Mouse (Mus musculus) cerebral cortex, adult 2 months (tissue): ENCODE data around the gene Sparc.

Experiments
- WGBS: fragments of 180-500 bp; shearing (Covaris S2); methylation state at CpG from one replicate; pipeline ENCODE4 v1.1.7; 2018; 5-methylcytosine and 5-hydroxymethylcytosine counted together

Sparc gene

DNA sequence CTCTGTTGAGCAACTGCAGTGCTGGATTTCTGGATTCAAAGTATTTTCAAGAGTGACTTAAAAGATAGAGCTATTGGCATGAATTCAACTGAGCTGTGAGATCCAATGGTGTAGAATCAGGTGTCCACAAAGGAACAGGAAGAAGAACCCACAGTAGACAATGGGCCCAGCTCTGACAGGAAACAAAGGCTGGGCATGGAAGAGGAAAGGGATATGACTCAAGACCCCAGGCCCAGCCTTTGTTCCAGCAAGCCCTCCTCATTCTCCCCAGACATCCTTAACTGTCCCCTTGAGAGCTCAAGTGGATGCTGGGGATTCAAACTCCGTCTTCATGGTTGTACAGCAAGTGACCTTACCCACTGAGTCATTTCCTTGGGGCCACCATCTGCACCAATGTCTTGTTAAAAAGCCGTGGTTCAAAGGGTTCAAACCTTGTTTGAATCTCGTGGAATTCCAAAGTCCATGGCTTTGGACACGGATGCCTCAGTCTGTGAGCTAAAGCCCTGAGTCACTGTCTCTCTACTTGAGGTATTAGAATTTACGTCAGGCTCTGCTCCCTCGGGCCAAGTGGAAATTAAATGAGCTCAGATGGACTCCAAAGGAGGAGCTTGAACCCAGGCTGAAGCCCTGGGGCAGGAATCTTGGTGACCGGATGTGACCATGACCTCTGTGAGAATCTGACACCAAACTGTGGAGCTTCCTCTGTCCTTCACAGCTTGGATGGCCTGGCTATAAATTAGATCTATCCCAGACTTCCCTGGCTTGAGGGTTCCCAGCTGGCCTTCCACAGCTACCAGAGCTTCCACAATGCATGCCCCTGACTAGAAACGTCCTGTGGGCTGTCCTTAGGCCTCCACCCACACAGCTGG, 17.1 kb downstream of the Sparc start:
- WGBS, result 71% methylated on average over 8 of the region's 8 CpGs

DNA sequence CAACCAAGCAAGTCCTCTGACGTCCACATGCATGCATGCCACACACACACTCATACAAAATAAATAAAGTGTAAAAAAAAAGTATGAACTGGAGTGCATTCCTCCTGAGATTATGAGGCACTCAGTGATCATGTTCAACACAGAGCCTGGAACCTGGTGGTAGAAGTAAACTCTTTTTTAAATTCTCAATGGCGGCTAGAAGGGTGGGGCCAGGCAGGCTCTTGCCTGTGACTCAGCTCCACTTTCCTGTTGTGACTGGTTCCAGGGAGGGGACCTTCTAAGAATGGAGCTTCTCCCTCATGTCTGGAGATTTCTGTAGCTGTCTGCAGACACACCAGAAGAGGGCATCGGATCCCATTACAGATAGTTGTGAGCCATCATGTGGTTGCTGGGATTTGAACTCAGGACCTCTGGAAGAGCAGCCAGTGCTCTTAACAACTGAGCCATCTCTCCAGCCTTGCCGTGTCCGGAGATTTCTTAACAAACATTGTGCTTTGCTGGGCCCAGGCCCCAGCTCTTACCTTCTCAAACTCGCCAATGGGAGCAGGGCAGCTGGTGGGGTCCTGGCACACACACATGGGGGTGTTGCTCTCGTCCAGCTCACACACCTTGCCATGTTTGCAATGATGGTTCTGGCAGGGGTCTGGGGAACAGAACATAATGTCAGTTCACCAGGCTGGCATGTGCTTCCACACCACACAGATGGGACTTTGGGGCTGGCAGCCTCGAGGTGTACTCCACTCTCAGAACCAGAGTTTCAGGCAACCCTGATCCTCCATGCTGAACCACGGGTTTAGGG, 18.1 kb downstream of the Sparc start:
- WGBS, result 81% methylated on average over 9 of the region's 9 CpGs

DNA sequence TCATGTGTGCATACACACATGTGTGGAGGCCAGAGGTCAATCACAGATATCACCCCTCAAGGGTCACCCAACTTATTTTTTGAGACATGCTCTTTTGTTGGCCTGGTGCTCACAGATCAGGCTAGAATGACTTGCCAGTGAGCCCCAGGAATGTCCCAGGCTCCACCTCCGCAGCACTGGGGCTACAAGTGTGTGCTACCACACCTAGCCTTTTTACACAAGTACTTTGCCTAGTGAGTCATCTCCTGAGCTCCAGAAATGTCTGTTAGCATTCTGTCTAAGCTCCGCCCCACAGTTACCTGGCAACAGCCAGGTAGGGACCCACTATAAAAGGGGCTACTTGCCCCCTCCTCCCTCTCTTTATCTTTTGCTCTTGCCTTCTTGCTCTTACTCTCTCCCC, 22.1 kb downstream of the Sparc start:
- 98% methylated on average over 2 of the region's 2 CpGs for WGBS

DNA sequence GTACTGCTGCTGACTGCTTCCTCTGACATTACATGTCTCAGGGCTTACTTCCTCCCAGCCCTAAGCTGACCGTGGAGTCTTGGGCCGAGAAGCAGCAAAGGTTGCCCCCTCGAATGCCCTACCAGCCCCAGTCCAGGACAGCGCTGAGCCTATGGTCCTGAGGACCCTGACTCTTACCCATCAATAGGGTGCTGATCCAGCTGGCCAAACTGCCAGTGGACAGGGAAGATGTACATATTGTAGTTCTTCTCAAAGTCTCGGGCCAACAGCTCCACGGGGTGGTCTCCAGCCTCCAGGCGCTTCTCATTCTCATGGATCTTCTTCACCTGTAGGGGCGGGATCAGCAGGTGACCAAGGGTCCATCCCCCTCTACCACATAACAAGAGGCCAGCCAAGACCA, 24.6 kb downstream of the Sparc start:
- WGBS, result 87% methylated on average over 8 of the region's 8 CpGs

DNA sequence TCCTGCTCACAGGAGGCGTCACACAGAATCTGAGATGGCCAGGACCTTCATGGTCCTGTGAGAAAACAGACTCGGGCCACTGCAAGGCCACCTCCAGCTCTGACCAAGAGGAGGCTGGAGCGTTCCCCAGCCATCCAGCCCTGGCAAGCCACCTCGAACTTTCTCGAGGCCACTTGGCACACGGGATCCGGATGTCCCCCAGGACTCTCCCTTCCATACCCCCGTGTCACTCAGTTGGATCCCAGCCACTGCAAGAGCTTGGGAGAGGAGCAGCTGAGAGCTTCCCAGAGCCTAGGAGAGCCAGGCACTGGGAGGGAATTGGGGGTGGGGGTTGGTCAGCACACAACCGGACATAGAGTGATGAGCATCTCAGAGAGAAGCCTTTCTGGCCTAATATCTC, 25.5 kb downstream of the Sparc start:
- 76% methylated on average over 9 of the region's 9 CpGs for WGBS

DNA sequence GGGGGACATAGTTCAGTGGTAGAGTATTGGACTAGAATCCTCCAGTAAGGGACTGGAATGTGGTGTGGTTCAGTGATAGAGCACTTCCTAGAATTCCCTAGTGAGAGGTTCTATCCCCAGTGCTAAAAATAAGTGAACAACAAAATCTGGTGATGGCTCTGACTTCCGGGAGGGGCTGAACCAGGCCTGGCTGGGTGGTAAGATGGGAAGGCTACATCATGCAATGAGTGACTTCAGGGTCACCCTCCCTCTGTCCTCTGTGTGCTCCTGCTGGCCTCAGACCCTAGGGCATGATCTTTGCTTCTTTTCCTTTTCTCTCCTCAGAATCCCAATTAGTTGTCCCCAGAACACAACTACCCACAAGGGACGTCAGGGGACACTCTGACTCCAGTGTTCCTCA, 25.9 kb downstream of the Sparc start:
- 79% methylated on average over 2 of the region's 2 CpGs for WGBS

DNA sequence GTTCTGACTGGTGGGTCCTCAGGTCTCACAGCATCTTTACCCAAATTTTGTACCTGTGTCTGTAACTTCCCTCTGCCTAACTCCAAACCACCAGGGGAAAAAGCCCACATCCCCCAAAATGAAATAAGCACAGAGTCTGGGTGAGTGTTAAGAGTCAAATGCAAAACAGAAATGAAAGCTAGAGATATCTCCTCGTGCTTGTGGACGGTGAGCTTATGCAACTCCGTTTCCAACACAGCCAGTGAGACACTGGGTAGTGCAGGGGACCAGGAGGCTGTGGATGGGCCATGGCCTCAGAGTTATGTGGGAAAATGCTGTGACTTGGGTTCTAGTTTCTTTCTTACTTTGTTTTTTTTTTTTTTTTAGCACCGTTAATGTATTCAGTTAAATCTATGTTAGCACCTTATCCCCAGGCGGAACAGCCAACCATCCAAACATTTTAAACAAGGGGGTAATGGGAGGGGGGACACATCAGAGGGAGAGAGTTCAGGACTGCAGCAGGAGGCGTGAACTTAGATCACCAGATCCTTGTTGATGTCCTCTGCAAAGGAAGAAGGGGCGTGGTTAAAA, 27.8 kb downstream of the Sparc start:
- WGBS, result 84% methylated on average over 7 of the region's 7 CpGs

DNA sequence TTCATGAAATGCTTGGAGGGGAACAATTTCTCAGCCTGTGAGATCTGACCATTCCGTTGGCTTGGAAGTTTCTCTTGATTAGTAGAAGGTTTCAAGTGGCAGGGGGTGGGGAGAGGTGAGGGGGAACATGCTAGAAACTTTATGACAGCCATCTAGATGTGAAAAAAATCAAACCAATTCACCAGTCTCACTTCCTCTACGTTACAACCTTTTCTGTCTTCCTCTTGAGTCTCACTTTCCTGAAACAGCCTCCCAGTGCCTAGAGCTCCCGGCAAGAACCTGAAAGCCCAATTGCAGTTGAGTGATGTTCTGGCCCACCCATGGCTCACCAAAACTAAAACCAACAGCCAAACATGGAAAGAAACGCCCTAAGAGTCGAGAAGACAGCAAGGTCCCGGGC, 28.4 kb downstream of the Sparc start:
- WGBS, result 84% methylated on average over 6 of the region's 6 CpGs

DNA sequence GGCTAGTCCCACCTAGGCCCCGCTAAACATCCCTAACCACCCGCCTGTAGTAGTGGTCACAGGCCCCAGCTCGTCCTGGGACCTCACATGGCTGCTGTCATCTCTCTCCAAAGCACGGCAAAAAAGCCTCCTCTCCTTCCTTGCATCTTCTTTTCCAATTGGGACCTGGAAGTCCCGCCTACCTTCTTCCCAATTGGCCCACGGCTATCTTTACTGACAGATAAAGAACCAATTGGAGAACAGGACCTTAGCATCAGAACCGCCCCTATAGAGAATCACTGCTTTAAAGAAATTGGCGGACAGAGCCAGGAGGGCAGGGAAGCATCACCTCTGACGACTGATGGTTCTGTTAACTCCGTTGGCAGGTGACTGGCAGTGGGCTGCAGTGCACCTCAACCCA, 30.5 kb downstream of the Sparc start:
- 62% methylated on average over 10 of the region's 10 CpGs for WGBS

DNA sequence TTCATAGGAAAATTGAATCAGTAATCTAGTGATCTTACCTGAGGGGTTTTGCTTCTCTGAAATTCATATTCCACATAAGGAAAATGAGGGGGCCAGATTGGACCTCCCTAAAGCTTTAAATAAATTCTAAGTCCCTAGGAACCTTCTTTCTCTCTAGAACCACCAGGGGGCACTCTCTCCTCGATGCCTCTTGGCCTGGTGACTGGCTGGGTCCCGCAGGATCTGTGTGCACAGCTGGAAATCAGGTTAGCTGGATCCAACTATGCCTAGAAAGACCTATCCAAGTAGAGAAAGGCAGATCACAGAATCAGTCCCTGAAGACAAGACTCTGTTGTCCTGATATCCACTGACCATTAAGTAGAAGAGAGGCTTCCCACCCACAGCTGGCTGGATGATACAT, 33.2 kb downstream of the Sparc start:
- WGBS, result 3% methylated on average over 2 of the region's 2 CpGs

DNA sequence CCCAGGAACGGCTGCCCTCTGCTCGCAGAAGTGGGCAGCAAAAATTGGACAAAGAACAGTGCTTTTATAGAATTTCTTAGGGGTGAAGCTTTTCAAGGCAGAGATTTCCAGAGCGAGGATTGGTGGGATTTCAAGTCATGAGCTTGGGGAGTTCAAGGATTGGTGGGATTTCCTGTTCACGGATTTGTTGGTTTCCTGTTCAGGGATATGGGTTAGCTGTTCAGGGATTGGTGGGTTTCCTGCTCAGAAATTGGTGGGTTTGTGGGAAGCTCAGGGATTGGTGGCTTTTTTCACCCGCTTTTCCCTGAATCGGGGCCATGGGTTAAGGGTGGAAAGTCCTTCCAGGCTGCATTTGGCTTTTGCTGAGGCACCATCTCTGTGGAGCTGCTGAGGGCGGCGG, 35.4 kb downstream of the Sparc start:
- WGBS, result 60% methylated on average over 8 of the region's 8 CpGs

DNA sequence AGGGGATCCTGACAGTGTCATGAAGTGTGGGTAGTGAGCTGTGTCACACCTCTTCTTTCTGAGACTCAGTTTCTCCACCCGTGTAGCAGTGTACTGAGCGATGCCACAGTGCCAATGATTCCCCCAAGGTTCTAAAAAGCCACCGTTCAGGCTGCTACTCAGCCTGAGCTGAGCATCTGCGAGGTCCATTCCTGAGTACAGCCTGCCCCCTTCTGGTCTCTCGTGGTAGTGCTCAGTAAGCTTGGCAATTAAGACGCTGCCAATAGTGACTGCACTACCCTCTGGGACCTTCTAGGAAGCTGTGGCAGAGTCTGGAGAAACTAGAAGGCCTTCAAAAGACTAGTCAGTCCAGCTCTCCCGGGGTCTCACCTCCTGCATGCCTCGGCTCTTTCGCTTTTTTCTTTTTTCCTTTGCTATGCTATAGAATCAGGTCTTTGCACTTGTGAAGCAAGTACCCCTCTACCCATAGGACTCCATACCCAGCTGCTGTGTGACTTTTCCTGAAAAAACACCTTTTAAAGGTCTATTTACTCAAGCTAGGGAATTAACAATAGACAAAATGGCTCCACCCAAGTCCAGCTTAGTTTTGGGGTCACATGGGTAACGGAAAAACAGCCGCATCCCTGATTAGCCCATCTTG, 36.4 kb downstream of the Sparc start:
- 14% methylated on average over 11 of the region's 11 CpGs for WGBS

DNA sequence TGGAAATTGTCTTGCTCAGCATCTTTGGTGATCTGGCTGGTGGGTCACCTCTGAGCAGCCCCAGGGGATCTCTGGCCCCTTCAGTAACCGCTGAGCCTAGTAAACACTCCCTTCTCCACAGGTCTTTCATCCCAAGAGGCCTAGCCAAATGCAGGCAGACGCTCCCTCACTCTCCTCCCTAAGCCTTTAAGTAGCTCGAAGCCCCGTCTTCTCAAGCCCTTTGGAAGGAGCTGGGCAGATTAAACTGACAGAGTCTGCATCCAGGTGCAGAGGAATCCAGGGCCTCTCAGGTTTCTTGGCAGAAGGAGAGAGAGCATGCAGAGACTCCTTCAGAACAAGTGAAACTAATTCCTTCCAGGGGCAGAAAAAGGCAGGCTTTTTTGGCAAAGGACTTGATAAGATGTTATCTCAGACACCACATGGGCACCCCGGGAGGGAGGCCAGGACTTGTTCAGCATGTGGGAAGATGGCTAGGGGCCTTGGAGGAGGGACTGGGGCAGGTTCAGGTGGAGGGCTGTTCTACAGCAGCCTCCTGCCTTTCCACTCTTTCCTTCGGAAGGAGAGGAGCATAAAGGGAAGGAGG, 39.4 kb downstream of the Sparc start:
- 71% methylated on average over 6 of the region's 6 CpGs for WGBS

DNA sequence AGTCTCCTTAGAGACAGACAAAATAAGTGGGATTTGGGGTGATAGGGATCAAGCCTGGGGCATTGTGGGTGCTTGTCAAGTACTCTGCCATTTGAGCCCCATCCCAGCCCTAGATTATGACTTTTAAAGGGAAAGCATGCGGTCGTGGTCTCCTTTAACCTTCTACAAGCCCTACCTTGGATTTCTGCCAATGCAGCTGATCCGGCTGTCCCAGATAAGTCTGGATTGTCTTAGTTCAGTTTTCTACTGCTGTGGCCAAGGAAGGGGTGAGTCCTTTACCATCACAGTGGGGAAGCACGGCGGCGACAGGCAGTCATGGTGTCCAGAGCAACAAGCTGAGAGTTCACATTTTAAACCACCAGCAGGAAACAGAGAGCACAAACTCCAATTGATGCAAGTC, 42.1 kb downstream of the Sparc start:
- WGBS, result 56% methylated on average over 6 of the region's 6 CpGs

DNA sequence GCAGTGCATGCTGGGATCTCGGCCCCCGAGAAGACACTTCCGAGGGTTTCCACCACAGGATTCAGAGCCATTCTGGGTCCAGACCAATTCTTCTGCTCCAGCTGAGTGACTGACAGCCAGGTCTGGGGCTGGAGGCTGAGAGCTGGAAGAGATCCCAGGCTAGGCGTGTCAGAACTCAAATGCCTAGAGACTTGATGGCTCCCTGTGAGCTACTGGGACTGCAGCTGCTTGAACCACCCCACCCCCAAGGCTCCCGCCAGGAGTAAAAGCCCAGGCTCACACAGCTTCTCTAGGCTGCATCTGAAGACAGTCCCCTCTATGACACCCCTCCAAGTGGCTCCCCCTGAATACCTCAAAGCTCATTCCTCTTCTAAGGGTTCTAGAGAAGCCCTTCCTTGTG, 44.6 kb downstream of the Sparc start:
- WGBS, result 21% methylated on average over 5 of the region's 5 CpGs

DNA sequence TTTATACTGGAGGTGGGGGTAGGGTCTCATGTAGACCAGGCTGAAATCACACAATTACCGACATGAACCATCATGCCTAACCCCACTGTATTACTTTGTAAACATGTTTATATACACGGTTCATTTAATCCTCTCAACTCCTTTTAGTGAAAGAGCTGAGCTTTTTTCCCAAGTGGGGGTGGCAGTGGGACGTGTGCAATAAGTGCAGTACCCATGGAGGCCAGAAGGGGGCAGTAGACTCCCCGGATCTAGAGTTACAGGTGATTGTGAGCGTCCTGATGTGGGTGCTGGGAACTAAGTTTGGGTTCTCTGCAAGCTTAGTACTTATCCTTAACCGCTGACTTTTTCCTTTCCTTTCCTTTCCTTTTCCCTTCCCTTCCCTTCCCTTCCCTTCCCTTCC, 49.1 kb downstream of the Sparc start:
- 63% methylated on average over 6 of the region's 6 CpGs for WGBS

DNA sequence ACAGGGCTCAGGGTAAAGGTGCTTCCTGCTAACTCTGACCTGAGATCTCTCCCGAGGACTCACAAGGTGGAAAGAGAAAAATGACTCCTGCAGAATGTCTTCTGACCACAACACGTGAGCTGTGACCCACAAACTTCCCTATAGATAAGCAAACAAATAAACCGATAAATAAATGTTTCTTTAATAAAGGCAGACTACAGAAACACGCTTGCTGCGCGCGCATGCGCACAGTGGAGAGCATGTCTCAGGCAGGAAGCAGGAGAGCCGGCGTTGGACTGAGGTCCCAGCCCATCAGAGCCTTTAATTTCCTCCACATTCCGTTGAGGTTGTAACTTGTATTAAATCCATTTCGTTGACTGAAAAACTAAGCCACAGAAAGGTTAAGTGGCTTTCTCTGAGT, 49.6 kb downstream of the Sparc start:
- WGBS, result 83% methylated on average over 12 of the region's 12 CpGs

DNA sequence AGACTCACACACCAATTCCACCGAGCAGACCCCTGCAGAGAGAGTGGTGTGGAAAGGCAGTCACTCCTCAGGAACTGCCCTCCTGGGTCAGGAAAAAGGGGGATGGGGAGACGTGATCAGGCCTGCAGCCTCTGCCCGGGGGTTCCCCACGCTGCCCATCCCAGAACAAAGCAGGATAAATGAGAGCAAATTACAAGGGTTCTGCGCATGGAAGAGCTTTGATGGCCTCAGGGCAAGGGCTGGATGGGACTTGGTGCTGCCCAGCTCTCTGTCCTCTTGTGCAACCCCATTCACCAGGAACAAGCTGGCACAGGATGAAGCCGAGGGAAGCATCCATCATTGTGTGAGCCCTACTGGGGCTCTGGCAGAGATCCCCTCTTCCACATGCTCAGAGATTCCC, 51.0 kb downstream of the Sparc start:
- WGBS, result 60% methylated on average over 6 of the region's 6 CpGs

DNA sequence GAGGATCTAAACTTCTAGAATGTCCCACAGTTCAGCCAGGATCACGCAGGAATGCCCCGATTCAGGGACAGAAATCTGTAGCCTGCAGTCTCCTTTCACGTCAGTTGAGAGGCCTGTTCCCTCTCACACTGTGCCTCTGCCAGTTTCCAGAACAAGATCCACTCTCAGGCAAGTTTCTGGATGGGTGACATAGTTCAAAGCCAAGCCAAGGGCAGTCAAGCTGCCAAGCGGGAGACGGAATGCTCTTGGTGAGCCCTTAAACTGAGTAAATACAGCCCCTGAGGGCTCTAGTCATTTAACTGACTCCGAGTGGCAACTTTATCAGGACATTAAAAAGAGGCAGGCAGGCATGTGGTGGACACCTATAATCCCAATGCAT, 53.9 kb downstream of the Sparc start:
- WGBS, result 62% methylated on average over 6 of the region's 6 CpGs

DNA sequence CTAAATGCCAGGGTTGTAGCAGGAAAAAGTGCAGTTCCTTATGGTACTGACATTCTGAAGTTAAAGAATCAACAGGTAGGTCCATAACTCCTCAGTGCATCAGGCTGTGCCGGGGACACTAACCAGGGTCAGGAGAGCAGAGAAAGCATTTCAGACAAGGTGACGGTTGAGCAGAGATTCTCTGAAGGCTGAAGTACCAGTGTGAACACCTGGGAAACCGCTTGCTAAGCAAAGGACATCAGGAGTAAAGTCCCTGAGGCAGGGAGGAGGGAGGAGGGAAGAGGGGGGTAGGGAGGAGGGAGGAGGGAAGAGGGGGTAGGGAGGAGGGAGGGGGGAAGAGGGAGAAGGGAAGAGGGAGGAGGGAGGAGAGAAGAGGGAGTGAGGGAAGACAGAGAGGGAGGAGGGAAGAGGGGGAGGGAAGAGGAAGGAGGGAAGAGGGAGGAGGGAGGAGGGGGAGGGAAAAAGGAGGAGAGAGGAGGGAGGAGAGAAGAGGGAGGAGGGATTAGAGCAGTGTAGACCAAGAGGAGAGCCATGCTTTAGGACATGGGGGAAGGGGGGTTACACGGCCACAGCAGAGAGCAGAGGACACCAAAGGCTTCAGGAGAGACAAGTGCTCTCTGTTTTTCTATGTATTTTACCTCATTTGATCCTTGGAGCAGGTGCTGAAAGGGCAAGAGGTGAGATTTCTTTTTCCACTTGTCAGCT, 54.4 kb downstream of the Sparc start:
- WGBS, result 88% methylated on average over 4 of the region's 4 CpGs

DNA sequence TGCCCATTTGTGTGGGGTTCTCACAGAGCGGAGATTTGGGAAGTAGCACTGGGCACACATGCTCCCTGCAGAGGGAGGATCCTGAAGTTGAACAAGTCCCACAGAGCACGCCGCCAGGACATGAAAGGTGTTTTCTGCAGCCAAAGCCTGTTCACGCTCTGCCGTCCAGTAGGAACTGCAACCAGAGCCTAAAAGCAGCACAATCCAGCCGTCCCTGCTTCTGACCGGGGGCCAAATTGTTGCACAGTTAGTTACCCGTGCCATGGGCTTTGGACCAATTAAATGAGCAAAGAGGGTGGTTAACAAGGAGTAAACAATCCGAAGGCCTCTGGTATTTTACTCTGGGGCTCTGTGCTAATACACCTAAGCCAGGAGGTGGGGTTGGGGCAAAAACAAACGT, 55.2 kb downstream of the Sparc start:
- WGBS, result 66% methylated on average over 10 of the region's 10 CpGs
